Mouse (Mus musculus): Measurements from ENCODE around the gene Uimc1.
A peak's percentile ranks its signal among the peaks of the same experiment; 100 is the strongest.

Gene Uimc1

GRCm38 (mm10) chr13:55099726-55100478 is at the start of gene Uimc1:
TSS of gene Uimc1 (minus strand) at chr13:55100300.
- peak; percentile 94 for DNase-seq (ENCODE audit: low read depth)

- DNase-seq (ENCODE audit: low read depth): no peak
Observed at GRCm38 (mm10) chr13:55140271-55140670, 40.2 kb upstream of the Uimc1 start.

GRCm38 (mm10) chr13:55135382-55135781 is 35.3 kb upstream of the Uimc1 start:
- DNase-seq (ENCODE audit: low read depth): peak; percentile 46

- DNase-seq (ENCODE audit: low read depth): no peak
Observed at GRCm38 (mm10) chr13:55133448-55133847, 33.3 kb upstream of the Uimc1 start, which contains the start of gene Gm17617. TSS of gene Gm17617 (minus strand) at chr13:55133548.

GRCm38 (mm10) chr13:55124903-55125302 is 24.8 kb upstream of the Uimc1 start:
- DNase-seq (ENCODE audit: low read depth): no peak

GRCm38 (mm10) chr13:55114375-55114774 is 14.3 kb upstream of the Uimc1 start:
- no peak for DNase-seq (ENCODE audit: low read depth)

GRCm38 (mm10) chr13:55107694-55108093 is 7.6 kb upstream of the Uimc1 start:
- DNase-seq (ENCODE audit: low read depth): peak; percentile 70

- DNase-seq (ENCODE audit: low read depth): no peak
Observed at GRCm38 (mm10) chr13:55107116-55107515, 7.0 kb upstream of the Uimc1 start.

GRCm38 (mm10) chr13:55105953-55106691 is 6.0 kb upstream of the Uimc1 start:
- peak; percentile 55 for DNase-seq (ENCODE audit: low read depth)

- DNase-seq (ENCODE audit: low read depth): peak; percentile 97
Observed at GRCm38 (mm10) chr13:55105045-55105952, 5.2 kb upstream of the Uimc1 start, which contains the start of gene Zfp346. TSS of gene Zfp346 (plus strand) at chr13:55105311.

- no peak for DNase-seq (ENCODE audit: low read depth)
Observed at GRCm38 (mm10) chr13:55103351-55103750, 3.3 kb upstream of the Uimc1 start.

GRCm38 (mm10) chr13:55102366-55102765 is 2.3 kb upstream of the Uimc1 start:
- DNase-seq (ENCODE audit: low read depth): no peak

- DNase-seq (ENCODE audit: low read depth): no peak
Observed at GRCm38 (mm10) chr13:55101627-55102026, 1.5 kb upstream of the Uimc1 start.

- peak; percentile 51 for DNase-seq (ENCODE audit: low read depth)
Observed at GRCm38 (mm10) chr13:55099066-55099725, 904 bp downstream of the Uimc1 start.

GRCm38 (mm10) chr13:55097841-55098240 is 2.3 kb downstream of the Uimc1 start:
- DNase-seq (ENCODE audit: low read depth): peak; percentile 19

- DNase-seq (ENCODE audit: low read depth): no peak
Observed at GRCm38 (mm10) chr13:55092588-55092987, 7.5 kb downstream of the Uimc1 start.

- no peak for DNase-seq (ENCODE audit: low read depth)
Observed at GRCm38 (mm10) chr13:55075597-55075996, 24.5 kb downstream of the Uimc1 start.

GRCm38 (mm10) chr13:55071322-55071721 is 28.8 kb downstream of the Uimc1 start:
- DNase-seq (ENCODE audit: low read depth): peak; percentile 72

GRCm38 (mm10) chr13:55069719-55070118 is 30.4 kb downstream of the Uimc1 start:
- no peak for DNase-seq (ENCODE audit: low read depth)

GRCm38 (mm10) chr13:55063276-55063675 is 36.8 kb downstream of the Uimc1 start:
- DNase-seq (ENCODE audit: low read depth): no peak

GRCm38 (mm10) chr13:55058042-55058441 is 42.1 kb downstream of the Uimc1 start:
- DNase-seq (ENCODE audit: low read depth): peak; percentile 26

GRCm38 (mm10) chr13:55047706-55048105 is 52.4 kb downstream of the Uimc1 start:
- DNase-seq (ENCODE audit: low read depth): no peak
